Mouse (Mus musculus): ENCODE results near the gene Xlr. TPM values are rescaled to one million over a fixed set of nuclear protein-coding genes. Genes with fewer than 3 reads are reported as not detected.

Gene Xlr
- total RNA-seq (2023) = not detected

DNA sequence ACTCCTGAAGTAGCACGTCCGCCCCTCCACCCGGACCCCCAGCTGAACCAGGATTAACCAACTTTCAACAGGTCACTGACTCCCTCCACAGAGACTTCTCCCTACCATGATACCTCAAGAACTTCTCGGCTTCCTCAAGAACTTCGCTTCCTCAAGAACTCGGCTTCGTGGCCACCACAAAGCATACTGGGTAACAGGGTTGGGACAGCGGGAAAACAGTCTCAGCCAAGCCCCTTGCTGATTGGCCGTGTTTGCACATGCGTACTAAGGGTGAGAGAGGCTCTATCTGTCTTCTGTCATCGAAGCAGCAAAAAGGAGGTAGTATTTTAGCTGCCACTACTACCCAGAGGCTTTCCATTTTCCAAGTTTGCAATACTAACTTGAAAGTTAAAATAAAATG lies at the start of gene Xlr:
TSS of gene Xlr (minus strand) at position 188 of the 400 bp plus-strand sequence.

DNA sequence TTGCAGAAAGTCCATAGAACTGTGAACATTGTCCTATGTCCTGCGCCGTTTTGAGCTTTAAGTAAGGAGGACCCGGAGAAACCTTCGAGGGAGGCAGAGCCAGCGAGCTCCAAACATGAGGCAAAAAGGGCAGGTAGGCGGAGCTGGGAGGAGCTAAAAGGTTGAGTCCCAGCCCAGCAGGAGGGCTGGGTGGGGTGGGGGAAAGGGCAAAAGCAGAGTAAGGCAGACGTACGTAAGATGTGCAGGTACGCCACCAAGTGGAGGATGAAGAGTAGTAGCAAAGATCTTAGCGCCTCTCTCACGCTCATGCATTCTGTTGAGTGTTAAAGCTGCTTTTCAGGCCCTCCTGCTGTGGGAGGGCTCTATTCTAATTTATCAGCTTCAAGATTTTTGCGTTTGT lies 21.2 kb downstream of the Xlr start, which contains the start of gene Zfp36l3:
TSS of gene Zfp36l3 (minus strand) at position 119 of the 400 bp plus-strand sequence.

DNA sequence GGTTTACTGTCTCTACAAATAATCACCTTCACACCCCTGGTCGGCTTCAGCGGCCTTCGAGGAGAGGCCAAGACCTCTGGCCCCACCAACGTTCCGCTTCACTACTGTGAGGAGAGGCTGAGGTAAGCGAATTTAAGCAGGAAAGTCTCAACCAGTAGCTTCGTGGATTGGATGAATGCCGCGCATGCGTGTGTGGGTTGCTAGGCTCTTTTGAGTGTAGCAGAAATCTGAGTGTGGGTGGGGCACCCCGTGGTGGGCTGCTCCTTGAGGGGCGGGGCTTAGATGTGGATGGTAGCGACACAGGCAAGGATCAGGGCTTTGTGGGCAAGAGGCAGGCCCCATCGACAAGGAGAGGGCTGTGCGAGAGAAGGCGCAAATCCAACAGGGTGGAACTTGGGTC lies 39.8 kb downstream of the Xlr start, which contains the start of gene 1700013H16Rik:
TSS of gene 1700013H16Rik (minus strand) at position 96 of the 400 bp plus-strand sequence.

Other genes starting within 250 kb of the Xlr start
- gene Rtl8c, start 189.7 kb downstream of the Xlr start, total RNA-seq (2023) = 17.4 TPM
- gene Gm14597, start 188.7 kb downstream of the Xlr start, total RNA-seq (2023) = not detected
- 49.4 TPM for gene Rtl8a, start 154.0 kb downstream of the Xlr start, total RNA-seq (2023)
- gene Rtl8b, start 127.3 kb downstream of the Xlr start, total RNA-seq (2023) = 25.6 TPM
- gene 4930502E18Rik, start 72.9 kb downstream of the Xlr start, total RNA-seq (2023) = not detected
- gene 1700013H16Rik, start 39.9 kb downstream of the Xlr start, total RNA-seq (2023) = not detected
- not detected for gene Zfp36l3, start 21.3 kb downstream of the Xlr start, total RNA-seq (2023)

Measured in CD4-positive naive resting alpha-beta T cell, adult 57 days (primary cell).